Mouse (Mus musculus): ENCODE data around the gene Peg3. TPM values are rescaled to one million over a fixed set of nuclear protein-coding genes. Genes with fewer than 3 reads are reported as not detected.

Gene Peg3
- total and polyA plus RNA-seq, 2 experiments from 2014 or later: 75.5 to 122 TPM

- TF ChIP-seq CTCF (IDR thresholded peaks at IDR 0.05; ENCODE audit: low read depth): peak; percentile 60
- DNase-seq (ENCODE audit: low spot score): peak; percentile 95
- peak; percentile 100 for ATAC-seq
- H3K9ac ChIP-seq (replicated peaks; ENCODE audit: low read length): peak within 1 kb of the TSS; percentile 35; the same call in 1 of the 2 replicates
- H3K27me3 ChIP-seq (ENCODE audit: insufficient read depth, low read length): no peaks in the 10 kb centered on the region
- H3K4me2 ChIP-seq (ENCODE audit: low read depth, low read length): peak within 1 kb of the TSS; percentile 59
- no peak within 1 kb of the TSS for H3K27ac ChIP-seq
- peak within 1 kb of the TSS; percentile 41 for H3K4me3 ChIP-seq (ENCODE audit: low read length)
- H3K36me3 ChIP-seq (ENCODE audit: insufficient read depth, low read length): no peaks in the 10 kb centered on the region
- H3K9me3 ChIP-seq (ENCODE audit: low read length): no peaks in the 10 kb centered on the region
- WGBS: 11% methylated on average over 32 of the region's 32 CpGs
- H3K4me1 ChIP-seq (ENCODE audit: insufficient read depth, low read length): no peaks in the 10 kb centered on the region
Measured at GRCm38 (mm10) chr7:6696241-6697045, 33.8 kb downstream of the Peg3 start, which contains the start of gene Zim1. Gene Zim1, minus strand, starts transcription at chr7:6696450.

DNA sequence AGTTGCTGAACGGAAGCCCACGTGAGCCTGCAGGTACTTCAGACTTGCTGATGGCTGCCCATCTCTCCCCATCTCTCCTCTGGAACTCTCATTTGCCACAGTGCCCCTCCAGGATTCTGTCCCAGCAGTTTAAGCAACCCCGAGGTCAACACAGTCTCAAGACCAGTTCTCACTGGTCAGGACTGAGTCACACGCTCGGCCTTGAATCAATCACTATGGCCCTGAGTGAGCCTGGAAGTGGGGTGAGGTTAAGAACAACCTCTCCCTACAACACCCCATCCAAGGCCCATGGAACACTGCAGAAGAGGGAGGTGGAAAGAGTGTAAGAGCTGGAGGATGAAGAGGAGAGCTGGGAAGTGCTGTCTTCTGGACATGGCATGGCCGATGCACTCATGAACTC lies 44.7 kb downstream of the Peg3 start:
- no peaks in the 10 kb centered on the region for H3K9me3 ChIP-seq (ENCODE audit: low read length)
- H3K9ac ChIP-seq (replicated peaks; ENCODE audit: low read length): no peak overlapping the region
- H3K4me3 ChIP-seq (ENCODE audit: low read length): no peak overlapping the region
- no peaks in the 10 kb centered on the region for H3K27me3 ChIP-seq (ENCODE audit: insufficient read depth, low read length)
- H3K27ac ChIP-seq: no peak overlapping the region
- no peak for DNase-seq (ENCODE audit: low spot score)
- TF ChIP-seq CTCF (IDR thresholded peaks at IDR 0.05; ENCODE audit: low read depth): no peak
- ATAC-seq: no peak
- no peaks in the 10 kb centered on the region for H3K4me1 ChIP-seq (ENCODE audit: insufficient read depth, low read length)
- H3K4me2 ChIP-seq (ENCODE audit: low read depth, low read length): no peak overlapping the region
- WGBS: 92% methylated on average over 6 of the region's 6 CpGs
- no peaks in the 10 kb centered on the region for H3K36me3 ChIP-seq (ENCODE audit: insufficient read depth, low read length)

DNA sequence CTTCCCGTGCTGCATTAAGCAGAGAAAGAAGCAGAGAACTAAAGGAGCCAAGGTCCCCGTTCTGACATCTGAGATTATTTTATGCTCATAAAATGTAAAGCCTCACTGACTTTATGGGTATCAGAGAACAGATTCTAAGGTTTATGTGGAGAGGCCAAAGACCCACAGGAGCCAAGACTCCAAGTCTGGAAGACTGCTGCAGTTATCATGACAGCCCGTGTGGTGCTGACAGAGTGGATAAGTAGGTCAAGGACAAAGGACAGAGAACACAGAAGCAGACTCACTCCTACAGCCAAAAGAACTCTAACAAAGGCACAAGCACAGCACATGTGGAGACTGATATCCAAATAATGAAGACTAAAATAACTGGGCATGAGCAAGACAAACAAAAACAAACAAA lies 63.5 kb downstream of the Peg3 start:
- H3K9me3 ChIP-seq (ENCODE audit: low read length): no peaks in the 10 kb centered on the region
- ATAC-seq (no peak), DNase-seq (ENCODE audit: low spot score) (no peak)
- no peak overlapping the region for H3K9ac ChIP-seq (replicated peaks; ENCODE audit: low read length)
- H3K4me1 ChIP-seq (ENCODE audit: insufficient read depth, low read length): no peaks in the 10 kb centered on the region
- 75% methylated on average over 3 of the region's 3 CpGs for WGBS
- TF ChIP-seq CTCF (IDR thresholded peaks at IDR 0.05; ENCODE audit: low read depth): no peak
- no peaks in the 10 kb centered on the region for H3K36me3 ChIP-seq (ENCODE audit: insufficient read depth, low read length)
- no peak overlapping the region for H3K27ac ChIP-seq
- no peaks in the 10 kb centered on the region for H3K27me3 ChIP-seq (ENCODE audit: insufficient read depth, low read length)
- no peak overlapping the region for H3K4me2 ChIP-seq (ENCODE audit: low read depth, low read length)
- H3K4me3 ChIP-seq (ENCODE audit: low read length): no peak overlapping the region

- H3K4me2 ChIP-seq (ENCODE audit: low read depth, low read length): no peak overlapping the region
- H3K27ac ChIP-seq: no peak overlapping the region
- 82% methylated on average over 7 of the region's 7 CpGs for WGBS
- H3K4me3 ChIP-seq (ENCODE audit: low read length): no peak overlapping the region
- no peaks in the 10 kb centered on the region for H3K27me3 ChIP-seq (ENCODE audit: insufficient read depth, low read length)
- ATAC-seq: no peak
- no peak for DNase-seq (ENCODE audit: low spot score)
- H3K9me3 ChIP-seq (ENCODE audit: low read length): no peaks in the 10 kb centered on the region
- TF ChIP-seq CTCF (IDR thresholded peaks at IDR 0.05; ENCODE audit: low read depth): no peak
- no peak overlapping the region for H3K9ac ChIP-seq (replicated peaks; ENCODE audit: low read length)
- H3K4me1 ChIP-seq (ENCODE audit: insufficient read depth, low read length): no peaks in the 10 kb centered on the region
- H3K36me3 ChIP-seq (ENCODE audit: insufficient read depth, low read length): no peaks in the 10 kb centered on the region
Measured at GRCm38 (mm10) chr7:6663430-6663829, 66.8 kb downstream of the Peg3 start.

DNA sequence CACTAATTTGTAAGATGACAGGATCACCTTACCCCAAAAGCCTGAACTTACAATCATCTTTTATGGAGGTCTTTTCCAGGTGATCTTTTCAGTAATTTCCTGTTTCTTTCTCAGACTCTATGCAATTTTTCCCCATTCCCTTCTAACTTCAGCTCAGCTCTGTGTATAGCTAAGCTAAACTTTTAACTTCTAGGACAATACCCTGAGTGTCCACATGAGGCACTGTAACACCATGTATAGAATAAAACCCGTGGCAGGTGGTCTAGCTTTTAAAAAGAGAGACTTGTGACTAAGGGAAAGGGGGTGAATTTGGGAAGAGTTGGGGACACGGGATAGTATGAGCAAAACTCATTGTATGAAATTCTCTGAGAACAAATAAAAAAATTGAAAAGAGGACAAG lies 70.6 kb downstream of the Peg3 start:
- Histone ChIP-seq H3K36me3 (ENCODE audit: insufficient read depth, low read length) (no peaks in the 10 kb centered on the region), H3K4me1 (ENCODE audit: insufficient read depth, low read length) (no peaks in the 10 kb centered on the region), H3K4me2 (ENCODE audit: low read depth, low read length) (no peak overlapping the region), H3K9ac (replicated peaks; ENCODE audit: low read length) (no peak overlapping the region), H3K4me3 (ENCODE audit: low read length) (no peak overlapping the region), H3K9me3 (ENCODE audit: low read length) (no peaks in the 10 kb centered on the region), H3K27me3 (ENCODE audit: insufficient read depth, low read length) (no peaks in the 10 kb centered on the region), H3K27ac (no peak overlapping the region)
- ATAC-seq: peak; percentile 79
- TF ChIP-seq CTCF (IDR thresholded peaks at IDR 0.05; ENCODE audit: low read depth): peak; percentile 81
- peak; percentile 81 for DNase-seq (ENCODE audit: low spot score)
- 17% methylated on average over 2 of the region's 2 CpGs for WGBS

DNA sequence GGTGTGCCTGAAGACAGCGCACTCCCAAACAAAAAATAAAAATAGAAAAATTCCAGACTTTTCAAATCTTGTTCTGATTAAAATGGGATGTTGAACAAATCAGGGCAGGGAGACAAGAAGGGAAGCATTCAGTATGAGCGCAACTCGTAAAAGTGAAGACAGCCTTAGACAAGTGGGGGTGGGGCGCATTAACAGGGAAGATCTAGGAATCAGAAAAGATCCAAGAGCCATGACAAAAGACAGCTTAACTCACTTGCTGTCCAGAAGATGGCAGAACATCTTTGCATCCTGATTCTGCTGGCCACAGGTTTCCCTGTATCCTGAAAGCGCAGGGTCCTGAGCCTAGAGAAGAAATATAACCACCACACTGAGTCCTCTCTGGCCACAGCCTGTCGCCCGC lies 71.6 kb downstream of the Peg3 start:
- H3K9me3 ChIP-seq (ENCODE audit: low read length): no peaks in the 10 kb centered on the region
- 93% methylated on average over 7 of the region's 7 CpGs for WGBS
- H3K27ac ChIP-seq: no peak overlapping the region
- no peaks in the 10 kb centered on the region for H3K36me3 ChIP-seq (ENCODE audit: insufficient read depth, low read length)
- DNase-seq (ENCODE audit: low spot score): no peak
- no peak overlapping the region for H3K4me2 ChIP-seq (ENCODE audit: low read depth, low read length)
- H3K4me3 ChIP-seq (ENCODE audit: low read length): no peak overlapping the region
- no peaks in the 10 kb centered on the region for H3K4me1 ChIP-seq (ENCODE audit: insufficient read depth, low read length)
- no peaks in the 10 kb centered on the region for H3K27me3 ChIP-seq (ENCODE audit: insufficient read depth, low read length)
- no peak for TF ChIP-seq CTCF (IDR thresholded peaks at IDR 0.05; ENCODE audit: low read depth)
- no peak for ATAC-seq
- no peak overlapping the region for H3K9ac ChIP-seq (replicated peaks; ENCODE audit: low read length)

Other genes starting within 250 kb of the Peg3 start
- gene Olfr5, start 243.5 kb downstream of the Peg3 start, total RNA-seq (2014; rRNA removed): not detected in 2 replicates
- gene Olfr5, start 243.5 kb downstream of the Peg3 start, polyA plus RNA-seq (2015; fragmentation: Nextera tagmentation; extraction: Ambion mirVana): not detected in 2 replicates
- gene Olfr1347, start 230.7 kb downstream of the Peg3 start, total RNA-seq (2014; rRNA removed): not detected in 2 replicates
- gene Olfr1347, start 230.7 kb downstream of the Peg3 start, polyA plus RNA-seq (2015; fragmentation: Nextera tagmentation; extraction: Ambion mirVana): not detected in 2 replicates
- not detected in 2 replicates for gene Olfr1348, start 221.7 kb downstream of the Peg3 start, total RNA-seq (2014; rRNA removed)
- gene Olfr1348, start 221.7 kb downstream of the Peg3 start, polyA plus RNA-seq (2015; fragmentation: Nextera tagmentation; extraction: Ambion mirVana): not detected in 2 replicates
- 0.18 TPM in 1 of 2 replicates, not detected in the other for gene Olfr1349, start 207.5 kb downstream of the Peg3 start, total RNA-seq (2014; rRNA removed)
- 0.08 TPM in 1 of 2 replicates, not detected in the other for gene Olfr1349, start 207.5 kb downstream of the Peg3 start, polyA plus RNA-seq (2015; fragmentation: Nextera tagmentation; extraction: Ambion mirVana)
- gene Olfr1350, start 165.6 kb downstream of the Peg3 start, total RNA-seq (2014; rRNA removed): not detected in 2 replicates
- gene Olfr1350, start 165.6 kb downstream of the Peg3 start, polyA plus RNA-seq (2015; fragmentation: Nextera tagmentation; extraction: Ambion mirVana): not detected in 2 replicates
- 26.2 and 30.8 TPM in 2 replicates for gene Zim1, start 34.0 kb downstream of the Peg3 start, total RNA-seq (2014; rRNA removed)
- gene Zim1, start 34.0 kb downstream of the Peg3 start, polyA plus RNA-seq (2015; fragmentation: Nextera tagmentation; extraction: Ambion mirVana): 4.2 and 6.3 TPM in 2 replicates
- 67.4 and 69.2 TPM in 2 replicates for gene Usp29, start 147 bp upstream of the Peg3 start, total RNA-seq (2014; rRNA removed)
- gene Usp29, start 147 bp upstream of the Peg3 start, polyA plus RNA-seq (2015; fragmentation: Nextera tagmentation; extraction: Ambion mirVana): 30.4 and 32.1 TPM in 2 replicates